Mouse (Mus musculus): Measurements from ENCODE around the gene Slc16a10. TPM values are rescaled to one million over a fixed set of nuclear protein-coding genes. Genes with fewer than 3 reads are reported as not detected.

The Slc16a10 gene
- total and polyA plus RNA-seq, 3 experiments = 4.1 to 10.4 (median 4.5) TPM

DNA sequence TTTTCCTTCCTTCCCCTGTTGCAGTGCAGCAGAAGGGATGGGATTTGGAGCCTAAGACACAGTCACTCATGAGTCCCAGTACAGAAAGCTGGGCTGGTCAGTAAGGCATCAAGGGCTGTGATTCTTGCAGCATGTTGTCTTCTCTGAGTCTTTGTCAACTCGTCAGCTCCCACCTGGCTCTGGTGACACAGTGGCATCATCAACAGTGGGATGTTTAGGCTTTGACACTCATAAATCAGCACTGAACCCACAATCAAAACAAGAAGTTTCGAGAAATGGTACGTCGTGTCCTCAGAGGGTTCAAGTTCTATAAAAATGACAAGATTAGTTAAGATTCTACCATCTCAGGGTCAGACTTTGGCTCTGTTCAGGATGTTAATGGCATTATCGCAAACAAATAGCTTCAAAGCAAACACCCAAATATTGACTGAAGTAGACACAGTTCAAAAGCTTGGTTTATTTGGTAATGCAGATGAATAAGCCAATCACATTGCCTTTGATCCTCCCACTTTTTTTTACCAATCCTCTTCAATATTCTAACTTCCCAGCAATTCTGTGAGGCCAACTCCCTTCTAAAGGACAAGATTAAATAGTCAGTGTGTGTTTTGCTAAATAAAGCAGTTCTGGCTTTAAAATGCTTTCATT lies 23.2 kb downstream of the Slc16a10 start:
- Histone ChIP-seq H3K27me3 (replicated peaks) (no peaks in the 10 kb centered on the region), H3K4me1 (ENCODE audit: control insufficient read depth in 1 of 2, insufficient read depth in 2 of 2) (no peaks in the 10 kb centered on the region), H3K9me3 (replicated peaks; ENCODE audit: low read length) (no peaks in the 10 kb centered on the region), H3K4me3 (replicated peaks in 1 of 3; ENCODE audit: low read depth in 2 of 3, low read length in 2 of 3, poor library complexity in 1 of 3) (no peak overlapping the region), H3K4me2 (ENCODE audit: insufficient read depth, low read depth, poor library complexity, severe bottlenecking) (no peak overlapping the region), H3K36me3 (replicated peaks in 1 of 2; ENCODE audit: control insufficient read depth in 1 of 2, insufficient read depth in 1 of 2, low read length in 1 of 2) (no peaks in the 10 kb centered on the region), H3K9ac (ENCODE audit: insufficient read depth, low read depth) (no peak overlapping the region), H3K79me2 (replicated peaks; ENCODE audit: control insufficient read depth, extremely low read depth, insufficient read depth, poor library complexity, severe bottlenecking) (no peaks in the 10 kb centered on the region), H3K27ac (ENCODE audit: insufficient read depth, low read depth) (no peak overlapping the region)
- dilution Hi-C loops (cut with MboI; ENCODE audit: extremely low pct_ligation_motif_present, extremely low pct_unique_long_range_greater_than_20kb, low sequenced_read_pairs) (no loop called here), in situ Hi-C loops (cut with MboI; ENCODE audit: low pct_ligation_motif_present, low pct_unique_long_range_greater_than_20kb, low sequenced_read_pairs) (no loop called here)
- no peak for DNase-seq (ENCODE audit: extremely low read depth)
- TF ChIP-seq NELFE (IDR thresholded peaks at IDR 0.05; ENCODE audit: low read depth, low read length) (no peak), PAX5 (IDR thresholded peaks at IDR 0.05; ENCODE audit: low read length) (no peak), ZC3H11A (IDR thresholded peaks at IDR 0.05; ENCODE audit: low read depth, low read length) (no peak), POLR2AphosphoS2 (IDR thresholded peaks at IDR 0.05; ENCODE audit: low read depth, low read length) (no peak), CTCF (conservative IDR thresholded peaks at IDR 0.05 in 1 of 2, IDR thresholded peaks at IDR 0.05 in 1 of 2; ENCODE audit: low read depth in 2 of 2, low read length in 2 of 2) (no peak), SMC3 (IDR thresholded peaks at IDR 0.05; ENCODE audit: low read depth, low read length) (no peak)

DNA sequence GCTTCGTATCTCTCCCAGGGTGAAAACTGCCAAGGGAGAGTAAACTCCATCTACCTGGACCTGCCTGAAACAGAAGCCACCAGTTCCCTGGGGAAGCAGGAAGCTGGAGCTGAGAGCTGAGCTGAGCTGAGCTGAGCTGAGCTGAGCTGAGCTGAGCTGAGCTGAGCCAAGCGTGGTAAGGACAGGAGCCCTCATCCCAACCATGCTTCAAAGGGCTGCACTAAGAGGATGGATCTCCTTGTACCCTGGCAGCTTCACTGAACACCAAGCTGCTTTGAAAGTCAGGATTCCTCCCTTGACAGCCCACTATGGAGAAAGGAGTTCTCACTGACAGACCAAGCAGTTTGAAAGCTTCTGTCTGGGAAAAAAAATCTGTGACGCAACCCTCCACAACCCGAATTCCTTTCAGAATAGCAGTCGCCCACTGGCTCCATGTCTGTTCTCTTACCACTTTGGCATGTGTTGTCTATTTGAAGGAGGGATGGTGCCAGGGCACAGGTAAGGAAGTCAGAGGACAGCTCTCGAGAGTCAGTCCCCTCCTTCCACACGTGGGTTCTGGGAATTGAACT lies 28.5 kb downstream of the Slc16a10 start:
- no peaks in the 10 kb centered on the region for H3K9me3 ChIP-seq (replicated peaks; ENCODE audit: low read length)
- no peaks in the 10 kb centered on the region for H3K27me3 ChIP-seq (replicated peaks)
- H3K4me1 ChIP-seq (ENCODE audit: control insufficient read depth in 1 of 2, insufficient read depth in 2 of 2) = no peaks in the 10 kb centered on the region; a peak in 1 of 4 replicates
- DNase-seq (ENCODE audit: extremely low read depth) = no peak
- no peak overlapping the region for H3K4me2 ChIP-seq (ENCODE audit: insufficient read depth, low read depth, poor library complexity, severe bottlenecking)
- no peak overlapping the region for H3K27ac ChIP-seq (ENCODE audit: insufficient read depth, low read depth)
- no peak overlapping the region for H3K4me3 ChIP-seq (replicated peaks in 1 of 3; ENCODE audit: low read depth in 2 of 3, low read length in 2 of 3, poor library complexity in 1 of 3)
- no peaks in the 10 kb centered on the region for H3K36me3 ChIP-seq (replicated peaks in 1 of 2; ENCODE audit: control insufficient read depth in 1 of 2, insufficient read depth in 1 of 2, low read length in 1 of 2)
- in situ Hi-C loops (cut with MboI; ENCODE audit: low pct_ligation_motif_present, low pct_unique_long_range_greater_than_20kb, low sequenced_read_pairs) (no loop called here), dilution Hi-C loops (cut with MboI; ENCODE audit: extremely low pct_ligation_motif_present, extremely low pct_unique_long_range_greater_than_20kb, low sequenced_read_pairs) (no loop called here)
- no peak overlapping the region for H3K9ac ChIP-seq (ENCODE audit: insufficient read depth, low read depth)
- TF ChIP-seq ELF1 (IDR thresholded peaks at IDR 0.05; ENCODE audit: low read depth, low read length) = no peak
- no peak for TF ChIP-seq GABPA (IDR thresholded peaks at IDR 0.05; ENCODE audit: insufficient replicate concordance, low read depth, low read length)
- TF ChIP-seq TCF12 (IDR thresholded peaks at IDR 0.05; ENCODE audit: low read depth, low read length) = no peak
- TF ChIP-seq IRF4 (IDR thresholded peaks at IDR 0.05; ENCODE audit: low read depth, low read length) = no peak
- TF ChIP-seq POLR2A (IDR thresholded peaks at IDR 0.05; ENCODE audit: low read depth, low read length) = no peak
- no peak for TF ChIP-seq E2F4 (IDR thresholded peaks at IDR 0.05; ENCODE audit: insufficient replicate concordance, low read depth, low read length)
- TF ChIP-seq JUND (conservative IDR thresholded peaks at IDR 0.05; ENCODE audit: low read depth, low read length) = no peak
- TF ChIP-seq NRF1 (IDR thresholded peaks at IDR 0.05; ENCODE audit: low read depth, low read length) = no peak
- no peak for TF ChIP-seq SMC3 (IDR thresholded peaks at IDR 0.05; ENCODE audit: low read depth, low read length)
- no peak for TF ChIP-seq POLR2AphosphoS2 (IDR thresholded peaks at IDR 0.05; ENCODE audit: low read depth, low read length)
- TF ChIP-seq CHD1 (IDR thresholded peaks at IDR 0.05; ENCODE audit: low read depth, low read length) = no peak
- no peak for TF ChIP-seq USF2 (conservative IDR thresholded peaks at IDR 0.05; ENCODE audit: low read depth, low read length)
- TF ChIP-seq BHLHE40 (IDR thresholded peaks at IDR 0.05; ENCODE audit: low read depth, low read length) = no peak
- no peaks in the 10 kb centered on the region for H3K79me2 ChIP-seq (replicated peaks; ENCODE audit: control insufficient read depth, extremely low read depth, insufficient read depth, poor library complexity, severe bottlenecking)

All from CH12.LX (cell line).